Mouse (Mus musculus) neural tube, embryonic 15.5 days (tissue): Measurements from ENCODE around the gene Syn3. TPM values are rescaled to one million over a fixed set of nuclear protein-coding genes. Genes with fewer than 3 reads are reported as not detected.
"Not testable (repeated sequence)": the region's sequence is repeated elsewhere in the genome, so short reads cannot be mapped to it uniquely, and the experiment has no call there.

Source experiments
- ATAC-seq: fragments of 200-750 bp; cut with Nextera tagmentation; 2 replicates; pipeline ENCODE4 v1.8.0; 2017; ENCODE audit warnings: mild to moderate bottlenecking, moderate TSS enrichment, moderate library complexity; ENCODE audit not compliant: low FRiP score
- H3K27ac ChIP-seq: fragments of 300-500 bp; sonication (generic); replicated peaks from 2 replicates; pipeline ENCODE4 v1.5.1; 2015; ENCODE audit warnings: mild to moderate bottlenecking, inconsistent platforms
- H3K27me3 ChIP-seq: fragments of 300-500 bp; sonication (generic); replicated peaks from 2 replicates; pipeline ENCODE4 v1.6.1; 2015; ENCODE audit warnings: inconsistent platforms
- H3K36me3 ChIP-seq: fragments of 300-500 bp; sonication (generic); 2 replicates; pipeline ENCODE4 v1.6.1; 2015; ENCODE audit warnings: inconsistent platforms
- H3K4me1 ChIP-seq: fragments of 300-500 bp; sonication (generic); 2 replicates; pipeline ENCODE4 v1.6.1; 2015; ENCODE audit warnings: inconsistent platforms
- H3K4me2 ChIP-seq: fragments of 300-500 bp; sonication (generic); 2 replicates; pipeline ENCODE4 v1.6.1; 2015; ENCODE audit warnings: inconsistent platforms, mild to moderate bottlenecking, moderate library complexity
- H3K4me3 ChIP-seq: fragments of 300-500 bp; sonication (generic); replicated peaks from 2 replicates; pipeline ENCODE4 v1.5.1; 2015; ENCODE audit warnings: mild to moderate bottlenecking, inconsistent platforms
- H3K9ac ChIP-seq: fragments of 300-500 bp; sonication (generic); replicated peaks from 2 replicates; pipeline ENCODE4 v1.6.1; 2015; ENCODE audit warnings: mild to moderate bottlenecking, inconsistent platforms
- H3K9me3 ChIP-seq: fragments of 300-500 bp; sonication (generic); replicated peaks from 2 replicates; pipeline ENCODE4 v1.6.1; 2016; ENCODE audit warnings: inconsistent platforms
- WGBS: fragments of 180-500 bp; shearing (Covaris S2); methylation state at CpG from one replicate; pipeline ENCODE4 v1.1.7; 2015; ENCODE audit warnings: mixed read lengths; 5-methylcytosine and 5-hydroxymethylcytosine counted together
- polyA plus RNA-seq: library from polyadenylated mRNA; unstranded; fragments of >200 nt; fragmentation: Nextera tagmentation; extraction: Ambion mirVana; gene quantifications from 2 replicates; pipeline ENCODE4 v1.2.1, GENCODE M21; 2015

The Syn3 gene
- polyA plus RNA-seq, 1 experiment from 2014 or later, result 29.0 TPM

- no peaks in the 10 kb centered on the region for H3K4me1 ChIP-seq
- H3K4me2 ChIP-seq, result no peak overlapping the region
- no peaks in the 10 kb centered on the region for H3K9me3 ChIP-seq
- 81% methylated on average over 5 of the region's 5 CpGs for WGBS
- no peak overlapping the region for H3K4me3 ChIP-seq
- ATAC-seq, result no peak
- no peaks in the 10 kb centered on the region for H3K36me3 ChIP-seq
- no peaks in the 10 kb centered on the region for H3K27me3 ChIP-seq
- H3K27ac ChIP-seq, result no peak overlapping the region
- H3K9ac ChIP-seq, result no peak overlapping the region
Measured at GRCm38 (mm10) chr10:86134336-86134735, 364.4 kb downstream of the Syn3 start.

DNA sequence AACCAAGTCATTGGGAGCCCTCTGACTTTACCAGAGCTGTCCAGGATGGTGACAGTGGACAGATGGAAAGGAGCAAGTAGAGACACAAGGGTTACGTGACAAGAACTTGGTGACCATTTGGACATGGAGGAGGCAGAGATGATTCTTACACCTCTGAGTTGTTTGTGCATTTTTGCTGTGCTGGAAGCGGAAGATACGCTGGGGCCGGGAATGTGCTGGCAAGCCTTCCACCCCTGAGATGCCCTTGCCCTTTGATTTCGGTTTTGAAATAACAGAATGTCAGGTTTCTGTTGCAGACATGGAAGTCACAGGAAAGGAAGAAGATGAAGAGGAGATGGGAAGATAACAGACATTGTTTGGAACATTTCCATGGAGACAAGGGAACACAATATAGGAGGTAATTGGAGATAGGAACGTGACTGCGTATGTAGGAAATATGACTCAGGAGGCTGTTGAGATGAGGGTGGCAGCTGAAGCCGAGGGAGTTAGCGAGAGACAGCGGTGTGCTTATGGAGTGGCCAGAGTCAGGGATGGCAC lies 366.2 kb downstream of the Syn3 start:
- no peak overlapping the region for H3K9ac ChIP-seq
- H3K9me3 ChIP-seq, result no peaks in the 10 kb centered on the region
- ATAC-seq, result no peak
- H3K4me1 ChIP-seq, result no peaks in the 10 kb centered on the region
- no peak overlapping the region for H3K4me3 ChIP-seq
- H3K36me3 ChIP-seq, result no peaks in the 10 kb centered on the region
- no peaks in the 10 kb centered on the region for H3K27me3 ChIP-seq
- H3K4me2 ChIP-seq, result no peak overlapping the region
- H3K27ac ChIP-seq, result no peak overlapping the region
- 84% methylated on average over 10 of the region's 10 CpGs for WGBS

DNA sequence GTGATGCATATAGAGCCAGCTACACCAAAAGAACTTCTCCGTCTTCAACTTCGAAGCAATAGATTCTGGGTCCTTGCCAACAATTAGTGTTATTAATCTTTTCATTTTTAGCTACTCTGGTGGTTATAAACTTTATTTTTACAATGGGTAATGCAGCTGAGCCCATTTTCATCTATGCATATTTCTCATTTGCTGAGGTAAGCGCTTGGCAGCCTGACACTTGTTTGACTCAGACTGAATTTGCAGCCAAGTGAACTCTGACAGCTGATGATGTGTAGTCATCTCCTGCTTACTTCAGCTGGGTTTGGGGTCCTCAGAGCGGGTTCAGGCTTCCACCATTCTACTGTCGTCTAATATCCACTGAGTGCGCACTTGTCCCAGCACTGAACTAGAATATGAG lies 369.6 kb downstream of the Syn3 start:
- no peaks in the 10 kb centered on the region for H3K36me3 ChIP-seq

GRCm38 (mm10) chr10:86126478-86126877 lies 372.2 kb downstream of the Syn3 start:
- Histone ChIP-seq H3K36me3 (no peaks in the 10 kb centered on the region), H3K27ac (no peak overlapping the region), H3K9ac (no peak overlapping the region), H3K4me1 (no peaks in the 10 kb centered on the region), H3K4me3 (no peak overlapping the region), H3K9me3 (no peaks in the 10 kb centered on the region), H3K4me2 (no peak overlapping the region), H3K27me3 (no peaks in the 10 kb centered on the region)
- WGBS, result 87% methylated on average over 11 of the region's 11 CpGs
- no peak for ATAC-seq

More for the DNA sequence above, 369.6 kb downstream of the Syn3 start:
- Histone ChIP-seq H3K27me3 (no peaks in the 10 kb centered on the region), H3K4me2 (no peak overlapping the region), H3K9me3 (no peaks in the 10 kb centered on the region), H3K4me1 (no peaks in the 10 kb centered on the region), H3K27ac (no peak overlapping the region), H3K9ac (no peak overlapping the region), H3K4me3 (no peak overlapping the region)
- WGBS, result 93% methylated on average over 6 of the region's 6 CpGs
- no peak for ATAC-seq

DNA sequence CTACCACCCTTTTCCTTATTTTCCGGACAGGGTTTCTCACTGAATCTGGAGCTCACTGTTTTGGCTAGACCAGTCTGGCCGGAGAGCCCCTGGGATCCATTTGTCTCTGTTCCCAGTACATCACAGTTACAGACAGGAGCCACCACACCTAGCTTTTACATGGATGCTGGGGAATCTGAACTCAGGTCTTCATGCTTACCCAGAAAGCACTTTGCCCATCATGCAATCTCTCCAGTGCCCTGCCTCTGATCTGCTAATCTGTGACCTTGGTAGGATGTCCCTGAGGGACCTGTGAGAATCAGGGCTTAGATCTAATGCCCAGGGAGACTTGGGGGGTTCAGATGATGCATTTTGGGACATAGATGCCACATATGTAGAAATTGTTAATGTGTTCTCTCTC lies 373.3 kb downstream of the Syn3 start:
- Histone ChIP-seq H3K4me1 (no peaks in the 10 kb centered on the region), H3K36me3 (no peaks in the 10 kb centered on the region), H3K27me3 (no peaks in the 10 kb centered on the region), H3K4me3 (no peak overlapping the region), H3K9me3 (no peaks in the 10 kb centered on the region), H3K4me2 (no peak overlapping the region), H3K27ac (no peak overlapping the region), H3K9ac (no peak overlapping the region)
- WGBS, result 88% methylated on average over 2 of the region's 2 CpGs
- ATAC-seq, result no peak

DNA sequence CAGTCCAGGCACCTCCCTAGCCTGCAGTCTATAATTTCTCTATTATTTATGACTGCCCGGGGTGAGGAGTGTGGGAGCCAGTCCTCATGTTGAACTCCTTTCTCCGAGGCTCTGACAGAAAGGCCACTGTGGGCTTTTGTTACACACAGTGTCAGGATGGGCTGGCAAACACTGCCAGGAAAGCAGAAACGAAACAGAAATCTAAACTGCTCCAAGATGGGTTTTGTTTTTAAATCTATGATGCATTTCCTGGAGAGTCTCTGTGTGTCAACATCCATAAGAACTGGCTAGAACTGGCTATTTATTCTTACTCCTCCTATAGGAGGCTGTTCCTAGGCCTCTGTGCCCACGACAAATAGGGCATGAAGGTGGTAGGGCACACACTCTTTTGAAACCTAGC lies 374.6 kb downstream of the Syn3 start:
- H3K27ac ChIP-seq, result no peak overlapping the region
- H3K9me3 ChIP-seq, result no peaks in the 10 kb centered on the region
- no peak overlapping the region for H3K4me3 ChIP-seq
- H3K36me3 ChIP-seq, result no peaks in the 10 kb centered on the region
- no peak overlapping the region for H3K4me2 ChIP-seq
- no peaks in the 10 kb centered on the region for H3K27me3 ChIP-seq
- WGBS, result 60% methylated on average over 4 of the region's 4 CpGs
- H3K9ac ChIP-seq, result no peak overlapping the region
- no peaks in the 10 kb centered on the region for H3K4me1 ChIP-seq
- ATAC-seq, result no peak

DNA sequence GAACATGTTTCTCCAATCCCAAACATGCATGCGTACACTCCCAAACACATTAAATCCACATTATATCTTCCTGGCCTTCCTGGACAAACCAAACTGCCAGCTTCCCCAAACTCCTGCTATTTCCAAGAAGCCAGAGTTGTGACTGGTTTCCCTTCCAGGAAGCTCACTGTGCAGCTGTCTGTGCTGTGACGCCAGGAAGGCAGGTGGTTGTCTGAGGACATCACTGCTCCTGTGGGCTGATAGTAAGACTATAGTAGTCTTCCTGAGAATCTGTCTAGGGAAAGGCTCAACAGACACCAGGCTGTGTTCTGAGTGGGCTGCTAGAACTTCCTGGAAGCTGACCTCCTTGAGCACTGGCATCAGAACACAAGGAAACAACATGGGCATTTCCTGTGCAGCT lies 375.5 kb downstream of the Syn3 start:
- 92% methylated on average over 2 of the region's 2 CpGs for WGBS
- Histone ChIP-seq H3K4me1 (no peaks in the 10 kb centered on the region), H3K4me3 (no peak overlapping the region), H3K36me3 (no peaks in the 10 kb centered on the region), H3K9me3 (no peaks in the 10 kb centered on the region), H3K4me2 (no peak overlapping the region), H3K27ac (no peak overlapping the region), H3K9ac (no peak overlapping the region), H3K27me3 (no peaks in the 10 kb centered on the region)
- no peak for ATAC-seq

DNA sequence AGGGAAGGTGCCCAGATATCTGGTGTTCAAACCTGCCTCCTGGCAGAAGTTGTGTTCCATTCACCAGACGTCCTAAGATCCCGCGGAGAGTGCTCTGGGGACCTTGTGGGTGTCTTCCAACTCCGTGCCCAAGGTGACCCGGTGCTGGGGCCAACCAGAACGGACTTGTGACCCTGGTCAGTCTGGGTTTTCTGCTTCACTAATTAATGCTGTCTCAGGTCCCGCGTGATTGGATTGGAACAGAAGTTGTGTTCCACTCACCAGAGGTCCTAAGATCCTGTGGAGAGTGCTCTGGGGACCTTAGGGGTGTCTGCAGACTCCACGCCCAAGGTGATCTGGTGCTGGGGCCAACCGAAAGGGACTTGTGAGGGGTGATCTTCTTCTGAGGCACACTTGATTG lies 376.2 kb downstream of the Syn3 start:
- H3K9ac ChIP-seq, ATAC-seq: not testable (repeated sequence)
- 91% methylated on average over 10 of the region's 10 CpGs for WGBS

DNA sequence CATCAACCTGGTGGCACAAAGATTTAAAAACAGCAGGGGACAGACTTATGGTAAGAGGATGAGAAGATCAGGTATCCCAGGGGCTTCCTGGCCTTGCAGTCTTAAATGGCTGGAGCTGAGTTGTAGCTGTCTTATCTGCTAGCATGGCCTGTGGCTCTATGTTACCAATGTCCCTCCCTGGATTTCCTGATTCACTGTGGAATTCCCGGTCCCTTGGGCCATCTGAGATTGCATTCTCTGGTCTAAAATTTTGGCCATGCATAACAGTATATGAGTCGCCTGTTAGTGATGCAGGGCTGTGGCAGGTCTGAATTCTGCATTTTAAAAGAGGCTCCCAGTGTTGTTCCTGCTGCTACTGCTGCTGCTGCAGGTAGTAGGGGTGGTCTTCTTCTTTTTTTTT lies 382.4 kb downstream of the Syn3 start:
- no peak overlapping the region for H3K9ac ChIP-seq
- no peak overlapping the region for H3K4me2 ChIP-seq
- ATAC-seq, result no peak
- H3K4me1 ChIP-seq, result no peaks in the 10 kb centered on the region
- H3K9me3 ChIP-seq, result no peaks in the 10 kb centered on the region
- H3K36me3 ChIP-seq, result no peaks in the 10 kb centered on the region
- 83% methylated on average over 2 of the region's 2 CpGs for WGBS
- H3K27ac ChIP-seq, result no peak overlapping the region
- H3K27me3 ChIP-seq, result no peaks in the 10 kb centered on the region
- H3K4me3 ChIP-seq, result no peak overlapping the region

More for the DNA sequence above, 376.2 kb downstream of the Syn3 start:
- not testable (repeated sequence) for H3K4me1 ChIP-seq, H3K27ac ChIP-seq, H3K27me3 ChIP-seq, H3K4me2 ChIP-seq, H3K36me3 ChIP-seq, H3K9me3 ChIP-seq, H3K4me3 ChIP-seq

GRCm38 (mm10) chr10:86114431-86114848 lies 384.3 kb downstream of the Syn3 start:
- no peak overlapping the region for H3K27ac ChIP-seq
- H3K9ac ChIP-seq, result no peak overlapping the region
- H3K4me1 ChIP-seq, result no peaks in the 10 kb centered on the region
- H3K36me3 ChIP-seq, result no peaks in the 10 kb centered on the region
- ATAC-seq, result no peak
- no peaks in the 10 kb centered on the region for H3K9me3 ChIP-seq
- H3K4me3 ChIP-seq, result no peak overlapping the region
- H3K27me3 ChIP-seq, result no peaks in the 10 kb centered on the region
- H3K4me2 ChIP-seq, result no peak overlapping the region
- WGBS, result 14% methylated on average over 5 of the region's 5 CpGs

- no peaks in the 10 kb centered on the region for H3K9me3 ChIP-seq
Measured at GRCm38 (mm10) chr10:86108797-86109196, 389.9 kb downstream of the Syn3 start.

GRCm38 (mm10) chr10:86107681-86108080 lies 391.0 kb downstream of the Syn3 start:
- H3K36me3 ChIP-seq, result no peaks in the 10 kb centered on the region
- no peaks in the 10 kb centered on the region for H3K27me3 ChIP-seq
- H3K9me3 ChIP-seq, result no peaks in the 10 kb centered on the region
- ATAC-seq, result no peak
- H3K9ac ChIP-seq, result no peak overlapping the region
- H3K4me2 ChIP-seq, result no peak overlapping the region
- 89% methylated on average over 4 of the region's 4 CpGs for whole genome bisulfite sequencing
- H3K4me3 ChIP-seq, result no peak overlapping the region
- H3K4me1 ChIP-seq, result no peaks in the 10 kb centered on the region
- no peak overlapping the region for H3K27ac ChIP-seq

More at GRCm38 (mm10) chr10:86108797-86109196, 389.9 kb downstream of the Syn3 start:
- H3K9ac ChIP-seq, result no peak overlapping the region
- no peak overlapping the region for H3K4me3 ChIP-seq
- H3K27ac ChIP-seq, result no peak overlapping the region
- ATAC-seq, result no peak
- H3K4me1 ChIP-seq, result no peaks in the 10 kb centered on the region
- WGBS, result 91% methylated on average over 4 of the region's 4 CpGs
- no peak overlapping the region for H3K4me2 ChIP-seq
- H3K36me3 ChIP-seq, result no peaks in the 10 kb centered on the region
- no peaks in the 10 kb centered on the region for H3K27me3 ChIP-seq

GRCm38 (mm10) chr10:86103976-86104375 lies 394.7 kb downstream of the Syn3 start:
- Histone ChIP-seq H3K4me3 (no peak overlapping the region), H3K9me3 (peaks cover 4% of the 10 kb centered on the region; the same call in 1 of the 2 replicates), H3K27me3 (no peaks in the 10 kb centered on the region), H3K4me1 (no peaks in the 10 kb centered on the region), H3K36me3 (no peaks in the 10 kb centered on the region), H3K27ac (0 out of 2 replicates have a peak overlapping the region, but pooled peaks have one; percentile 13), H3K4me2 (no peak overlapping the region), H3K9ac (no peak overlapping the region)
- no peak for ATAC-seq
